Mouse (Mus musculus) neural tube, embryonic 14.5 days (tissue): ENCODE results near the gene Gm11938. TPM values are rescaled to one million over a fixed set of nuclear protein-coding genes. Genes with fewer than 3 reads are reported as not detected.

ENCODE experiments used
- ATAC-seq: fragments of 200-750 bp; cut with Nextera tagmentation; 2 replicates; pipeline ENCODE4 v1.8.0; 2017; ENCODE audit warnings: low read depth, mild to moderate bottlenecking, moderate TSS enrichment, moderate library complexity
- H3K27ac ChIP-seq: fragments of 300-500 bp; sonication (generic); 2 replicates; pipeline ENCODE4 v1.5.1; 2014; ENCODE audit warnings: low read depth, mild to moderate bottlenecking, control low read depth, low read length, moderate library complexity, mixed read lengths
- H3K27me3 ChIP-seq: fragments of 300-500 bp; sonication (generic); 2 replicates; pipeline ENCODE4 v1.6.1; 2014; ENCODE audit warnings: low read length; ENCODE audit not compliant: control insufficient read depth, insufficient read depth
- H3K36me3 ChIP-seq: fragments of 300-500 bp; sonication (generic); 2 replicates; pipeline ENCODE4 v1.6.1; 2014; ENCODE audit warnings: low read length, mixed read lengths; ENCODE audit not compliant: control insufficient read depth, insufficient read depth
- H3K4me1 ChIP-seq: fragments of 300-500 bp; sonication (generic); 2 replicates; pipeline ENCODE4 v1.6.1; 2014; ENCODE audit warnings: low read length; ENCODE audit not compliant: control insufficient read depth, insufficient read depth
- H3K4me2 ChIP-seq: fragments of 300-500 bp; sonication (generic); 2 replicates; pipeline ENCODE4 v1.6.1; 2014; ENCODE audit warnings: mild to moderate bottlenecking, low read depth, low read length, control low read depth
- H3K4me3 ChIP-seq: fragments of 300-500 bp; sonication (generic); 2 replicates; pipeline ENCODE4 v1.5.1; 2014; ENCODE audit warnings: low read depth, low read length, control low read depth, mixed read lengths
- H3K9ac ChIP-seq: fragments of 300-500 bp; sonication (generic); replicated peaks from 2 replicates; pipeline ENCODE4 v1.6.1; 2014; ENCODE audit warnings: low read depth, mild to moderate bottlenecking, control low read depth, low read length, mixed read lengths
- H3K9me3 ChIP-seq: fragments of 300-500 bp; sonication (generic); 2 replicates; pipeline ENCODE4 v1.6.1; 2016; ENCODE audit warnings: low read length; ENCODE audit not compliant: control insufficient read depth
- WGBS: fragments of 180-500 bp; shearing (Covaris S2); extraction: QIAGEN DNeasy Blood & Tissue Kit; methylation state at CpG from one replicate; pipeline ENCODE4 v1.1.7; 2014; 5-methylcytosine and 5-hydroxymethylcytosine counted together
- polyA plus RNA-seq: library from polyadenylated mRNA; unstranded; fragments of >200 nt; fragmentation: Nextera tagmentation; extraction: Ambion mirVana; gene quantifications from 2 replicates; pipeline ENCODE4 v1.2.1, GENCODE M21; 2014

Gm11938 gene
- polyA plus RNA-seq, 1 experiment from 2014 or later: not detected

- Histone ChIP-seq H3K27me3 (no peaks in the 10 kb centered on the region), H3K4me2 (no peak overlapping the region)
Observed at GRCm38 (mm10) chr11:99557976-99558745, 44.9 kb downstream of the Gm11938 start.

GRCm38 (mm10) chr11:99556753-99557152 is 46.4 kb downstream of the Gm11938 start, which contains the start of gene Krtap3-2:
TSS of gene Krtap3-2 (minus strand) at chr11:99556853.
- Histone ChIP-seq H3K27ac (no peak within 1 kb of the TSS), H3K9ac (no peak within 1 kb of the TSS)
- ATAC-seq: no peak

More at GRCm38 (mm10) chr11:99557976-99558745, 44.9 kb downstream of the Gm11938 start:
- Histone ChIP-seq H3K4me3 (no peak overlapping the region), H3K4me1 (no peaks in the 10 kb centered on the region), H3K9me3 (no peaks in the 10 kb centered on the region), H3K9ac (no peak overlapping the region), H3K27ac (no peak overlapping the region), H3K36me3 (no peaks in the 10 kb centered on the region)
- WGBS: 84% methylated on average over 3 of the region's 3 CpGs
- no peak for ATAC-seq

GRCm38 (mm10) chr11:99556195-99556594 is 46.9 kb downstream of the Gm11938 start:
- Histone ChIP-seq H3K27me3 (no peaks in the 10 kb centered on the region), H3K36me3 (no peaks in the 10 kb centered on the region), H3K27ac (no peak overlapping the region), H3K4me3 (no peak overlapping the region), H3K4me2 (no peak overlapping the region), H3K9me3 (no peaks in the 10 kb centered on the region), H3K4me1 (no peaks in the 10 kb centered on the region), H3K9ac (no peak overlapping the region)
- WGBS: 96% methylated on average over 2 of the region's 2 CpGs
- no peak for ATAC-seq

More at GRCm38 (mm10) chr11:99556753-99557152, 46.4 kb downstream of the Gm11938 start, which contains the start of gene Krtap3-2:
- H3K4me1 ChIP-seq: no peaks in the 10 kb centered on the region
- 94% methylated on average over 2 of the region's 2 CpGs for WGBS
- H3K4me2 ChIP-seq: no peak within 1 kb of the TSS
- no peaks in the 10 kb centered on the region for H3K9me3 ChIP-seq
- H3K4me3 ChIP-seq: no peak within 1 kb of the TSS
- no peaks in the 10 kb centered on the region for H3K27me3 ChIP-seq
- no peaks in the 10 kb centered on the region for H3K36me3 ChIP-seq

Other genes with a start within 250 kb of the Gm11938 start
- gene Krt28, start 228.4 kb downstream of the Gm11938 start, polyA plus RNA-seq: 0.24 and 0.32 TPM in 2 replicates
- 33.7 and 39.7 TPM in 2 replicates for gene Krt10, start 213.9 kb downstream of the Gm11938 start, polyA plus RNA-seq
- not detected in 2 replicates for gene Krt12, start 181.0 kb downstream of the Gm11938 start, polyA plus RNA-seq
- gene Krt20, start 165.2 kb downstream of the Gm11938 start, polyA plus RNA-seq: 0.13 TPM in 2 replicates
- gene Krt23, start 110.2 kb downstream of the Gm11938 start, polyA plus RNA-seq: 0.22 TPM in 1 of 2 replicates, not detected in the other
- gene Krt39, start 82.0 kb downstream of the Gm11938 start, polyA plus RNA-seq: not detected in 2 replicates
- gene Krt40, start 60.1 kb downstream of the Gm11938 start, polyA plus RNA-seq: not detected in 2 replicates
- not detected in 2 replicates for gene Krtap3-3, start 52.4 kb downstream of the Gm11938 start, polyA plus RNA-seq
- gene Krtap3-2, start 46.5 kb downstream of the Gm11938 start, polyA plus RNA-seq: not detected in 2 replicates
- gene Gm11939, start 43.8 kb downstream of the Gm11938 start, polyA plus RNA-seq: not detected in 2 replicates
- gene Krtap3-1, start 36.7 kb downstream of the Gm11938 start, polyA plus RNA-seq: not detected in 2 replicates
- not detected in 2 replicates for gene Krtap1-5, start 22.3 kb downstream of the Gm11938 start, polyA plus RNA-seq
- not detected in 2 replicates for gene Krtap1-4, start 19.7 kb downstream of the Gm11938 start, polyA plus RNA-seq
- gene Krtap1-3, start 12.0 kb downstream of the Gm11938 start, polyA plus RNA-seq: not detected in 2 replicates
- gene Krtap9-3, start 5.2 kb downstream of the Gm11938 start, polyA plus RNA-seq: not detected in 2 replicates
- not detected in 2 replicates for gene Gm11937, start 6.9 kb upstream of the Gm11938 start, polyA plus RNA-seq
- not detected in 2 replicates for gene Krtap2-4, start 11.5 kb upstream of the Gm11938 start, polyA plus RNA-seq
- not detected in 2 replicates for gene Gm11562, start 17.1 kb upstream of the Gm11938 start, polyA plus RNA-seq
- not detected in 2 replicates for gene Krtap4-1, start 24.9 kb upstream of the Gm11938 start, polyA plus RNA-seq
- gene Krtap4-2, start 31.8 kb upstream of the Gm11938 start, polyA plus RNA-seq: not detected in 2 replicates
- gene Krtap4-7, start 40.8 kb upstream of the Gm11938 start, polyA plus RNA-seq: not detected in 2 replicates
- gene Gm11555, start 46.9 kb upstream of the Gm11938 start, polyA plus RNA-seq: not detected in 2 replicates
- gene Gm11563, start 55.7 kb upstream of the Gm11938 start, polyA plus RNA-seq: not detected in 2 replicates
- not detected in 2 replicates for gene Krtap4-6, start 62.7 kb upstream of the Gm11938 start, polyA plus RNA-seq
- not detected in 2 replicates for gene Gm14190, start 87.4 kb upstream of the Gm11938 start, polyA plus RNA-seq
- gene Gm14180, start 131.0 kb upstream of the Gm11938 start, polyA plus RNA-seq: not detected in 2 replicates
- gene Gm11595, start 169.6 kb upstream of the Gm11938 start, polyA plus RNA-seq: not detected in 2 replicates
- not detected in 2 replicates for gene Krtap4-8, start 177.4 kb upstream of the Gm11938 start, polyA plus RNA-seq
- gene Krtap4-9, start 181.9 kb upstream of the Gm11938 start, polyA plus RNA-seq: not detected in 2 replicates
- gene Gm11596, start 190.2 kb upstream of the Gm11938 start, polyA plus RNA-seq: not detected in 2 replicates
- gene Gm11569, start 195.6 kb upstream of the Gm11938 start, polyA plus RNA-seq: not detected in 2 replicates
- gene Gm11554, start 201.1 kb upstream of the Gm11938 start, polyA plus RNA-seq: not detected in 2 replicates
- gene Krtap4-13, start 206.6 kb upstream of the Gm11938 start, polyA plus RNA-seq: not detected in 2 replicates
- not detected in 2 replicates for gene Gm11564, start 212.4 kb upstream of the Gm11938 start, polyA plus RNA-seq
- not detected in 2 replicates for gene 2300003K06Rik, start 234.8 kb upstream of the Gm11938 start, polyA plus RNA-seq
- not detected in 2 replicates for gene Krtap4-16, start 248.3 kb upstream of the Gm11938 start, polyA plus RNA-seq